Mouse (Mus musculus): ENCODE results near the gene Sept3. TPM values are rescaled to one million over a fixed set of nuclear protein-coding genes. Genes with fewer than 3 reads are reported as not detected.
A peak's percentile ranks its signal among the peaks of the same experiment; 100 is the strongest.
"Not testable (repeated sequence)": the region's sequence is repeated elsewhere in the genome, so short reads cannot be mapped to it uniquely, and the experiment has no call there.

Gene Sept3
- under 1 TPM; 0.41 to 0.45 TPM for total RNA-seq (2021)
- long read RNA-seq, experiment 1, result 0 reads
- long read RNA-seq, experiment 2, result 0 reads

- H3K27ac ChIP-seq, result no peak within 1 kb of the TSS
These were observed at the start of gene Sept3 for GRCm38 (mm10) chr15:82274593-82274926. Gene Sept3, plus strand, starts transcription at chr15:82274893.

DNA sequence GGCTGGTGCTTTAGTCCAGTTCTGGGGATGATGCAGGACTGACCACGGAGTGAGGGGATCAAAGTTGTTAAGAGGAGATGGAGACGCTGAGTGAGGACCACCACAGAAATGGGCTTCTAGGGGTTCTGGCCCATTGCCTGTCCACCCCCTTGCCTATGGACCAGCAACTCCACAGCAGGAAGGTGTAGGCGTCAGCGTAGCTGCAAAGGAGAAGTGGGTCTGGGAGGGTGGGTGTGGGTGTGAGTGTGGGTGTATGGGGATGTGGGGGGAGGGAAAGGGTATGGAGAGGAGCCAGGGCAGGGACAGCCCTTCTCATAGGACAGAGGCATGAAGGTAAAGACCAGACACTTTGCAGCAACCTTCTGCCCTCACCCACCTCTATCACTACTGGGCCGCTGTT lies 48.9 kb upstream of the Sept3 start:
- TF ChIP-seq CTCF (IDR thresholded peaks at IDR 0.05), result no peak
- H3K27ac ChIP-seq, result no peak overlapping the region
- intact Hi-C loops (cut with DNase I), result no loop called here

More at GRCm38 (mm10) chr15:82274593-82274926, at the start of gene Sept3:
- no peak for TF ChIP-seq CTCF (IDR thresholded peaks at IDR 0.05)
- no peak for DNase-seq
- H3K4me3 ChIP-seq, result peak within 1 kb of the TSS; percentile 64
- intact Hi-C loops (cut with DNase I), result no loop called here

DNA sequence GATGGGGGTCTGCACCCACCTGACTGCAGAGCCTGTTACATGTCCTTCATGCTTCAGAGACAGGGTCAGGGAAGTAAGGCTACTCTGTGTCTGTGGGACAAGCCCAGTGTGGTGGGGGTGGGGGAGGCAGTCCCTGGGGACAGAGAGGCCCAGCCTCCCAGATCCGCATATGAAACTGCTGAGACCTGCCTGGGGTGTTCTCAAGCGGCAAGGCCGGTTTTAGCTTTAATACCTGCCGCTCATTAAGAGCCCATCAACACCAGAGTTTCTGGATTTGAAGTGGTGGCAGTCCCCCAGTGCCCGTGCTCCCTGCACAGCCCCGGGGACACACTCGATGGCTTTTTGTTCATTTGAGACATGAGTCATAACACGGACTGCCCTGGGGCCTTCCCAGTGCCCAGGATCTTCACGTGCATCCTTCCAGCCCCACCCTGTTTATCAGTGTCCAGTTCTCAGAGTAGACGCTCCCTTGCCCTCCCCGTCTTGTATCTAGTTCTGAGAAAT lies 45.1 kb upstream of the Sept3 start:
- no peak for TF ChIP-seq CTCF (IDR thresholded peaks at IDR 0.05)
- H3K27ac ChIP-seq, result no peak overlapping the region
- intact Hi-C loops (cut with DNase I), result no loop called here

More for the DNA sequence above, 48.9 kb upstream of the Sept3 start:
- H3K4me3 ChIP-seq, result no peak overlapping the region
- no peak for DNase-seq

GRCm38 (mm10) chr15:82230098-82230611 lies 44.5 kb upstream of the Sept3 start:
- TF ChIP-seq CTCF (IDR thresholded peaks at IDR 0.05), result no peak
- Histone ChIP-seq H3K4me3 (no peak overlapping the region), H3K27ac (no peak overlapping the region)
- DNase-seq, result no peak
- intact Hi-C loops (cut with DNase I), result no loop called here

More for the DNA sequence above, 45.1 kb upstream of the Sept3 start:
- no peak overlapping the region for H3K4me3 ChIP-seq
- no peak for DNase-seq

DNA sequence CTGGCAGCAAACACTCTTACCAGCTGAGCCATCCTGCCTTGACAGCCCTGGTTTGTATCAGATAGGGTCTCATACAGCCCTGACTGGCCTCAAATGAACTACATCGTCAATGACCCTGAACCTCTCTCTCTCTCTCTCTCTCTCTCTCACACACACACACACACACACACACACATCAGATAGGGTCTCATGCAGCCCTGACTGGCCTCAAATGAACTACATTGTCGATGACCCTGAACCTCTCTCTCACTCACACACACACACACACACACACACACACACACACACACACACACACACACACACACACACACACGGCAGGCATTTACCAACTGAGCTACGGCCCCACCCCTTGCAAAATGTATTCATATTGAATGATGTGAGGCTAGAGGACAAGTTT lies 43.6 kb upstream of the Sept3 start:
- H3K27ac ChIP-seq, result no peak overlapping the region
- no peak for TF ChIP-seq CTCF (IDR thresholded peaks at IDR 0.05)

GRCm38 (mm10) chr15:82231591-82232378 lies 42.9 kb upstream of the Sept3 start:
- peak; percentile 83 for DNase-seq
- no peak for TF ChIP-seq CTCF (IDR thresholded peaks at IDR 0.05)
- intact Hi-C loops (cut with DNase I), result no loop called here
- no peak overlapping the region for H3K4me3 ChIP-seq
- H3K27ac ChIP-seq, result no peak overlapping the region

More for the DNA sequence above, 43.6 kb upstream of the Sept3 start:
- intact Hi-C loops (cut with DNase I), result no loop called here
- no peak overlapping the region for H3K4me3 ChIP-seq
- no peak for DNase-seq

GRCm38 (mm10) chr15:82232651-82233050 lies 42.0 kb upstream of the Sept3 start:
- no peak overlapping the region for H3K27ac ChIP-seq
- intact Hi-C loops (cut with DNase I), result no loop called here
- no peak overlapping the region for H3K4me3 ChIP-seq
- no peak for TF ChIP-seq CTCF (IDR thresholded peaks at IDR 0.05)
- no peak for DNase-seq

DNA sequence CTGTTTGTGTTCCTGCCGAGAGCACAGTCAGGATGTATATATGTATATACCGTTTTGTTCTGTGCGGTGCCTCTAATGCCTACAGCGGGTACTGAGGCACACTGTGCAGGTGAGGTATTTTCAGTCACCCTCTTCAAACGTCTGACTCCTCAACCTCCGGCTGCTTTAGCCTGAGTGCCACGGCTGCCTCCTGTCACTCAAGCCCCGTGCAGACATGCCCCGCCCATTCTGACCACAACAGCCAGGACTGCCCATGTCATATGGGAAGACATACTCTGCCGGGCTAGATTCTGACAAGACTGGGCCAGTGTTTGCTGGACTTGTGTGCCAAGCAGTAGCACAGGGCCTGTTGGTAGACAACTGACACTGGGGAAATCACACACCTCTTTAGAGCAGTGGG lies 39.0 kb upstream of the Sept3 start:
- no peak for TF ChIP-seq CTCF (IDR thresholded peaks at IDR 0.05)
- DNase-seq, result no peak
- intact Hi-C loops (cut with DNase I), result loop anchor here (1.0 to 5.0 kb wide), 3 partner anchors 97 to 170 kb away; no protein-coding TSS in a partner anchor
- H3K27ac ChIP-seq, result no peak overlapping the region
- H3K4me3 ChIP-seq, result no peak overlapping the region

GRCm38 (mm10) chr15:82236565-82236964 lies 38.1 kb upstream of the Sept3 start:
- intact Hi-C loops (cut with DNase I), result loop anchor here (1.0 to 5.0 kb wide), 3 partner anchors 98 to 171 kb away; no protein-coding TSS in a partner anchor
- Histone ChIP-seq H3K4me3 (no peak overlapping the region), H3K27ac (no peak overlapping the region)
- peak; percentile 77 for DNase-seq
- no peak; the same call in 1 of the 2 replicates for TF ChIP-seq CTCF (IDR thresholded peaks at IDR 0.05)

DNA sequence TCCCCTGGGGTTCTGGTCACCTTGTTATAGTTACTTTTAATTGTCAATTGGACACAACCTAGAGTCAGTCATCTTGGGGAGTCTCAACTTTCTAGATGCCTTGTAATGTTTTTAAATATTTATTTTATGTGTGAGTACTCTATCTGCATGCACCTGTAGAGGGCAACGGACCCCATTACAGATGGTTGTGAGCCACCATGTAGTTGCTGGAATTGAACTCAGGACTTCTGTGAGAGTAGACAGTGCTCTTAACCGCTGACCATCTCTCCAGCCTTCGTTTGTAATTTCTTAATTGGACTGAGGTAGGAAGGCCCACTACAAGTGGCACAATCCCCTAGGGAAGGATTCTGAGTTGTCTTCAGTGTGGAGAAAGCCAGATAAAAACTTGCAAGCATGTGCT lies 31.4 kb upstream of the Sept3 start:
- DNase-seq, result no peak
- H3K4me3 ChIP-seq, result peak overlapping the region; percentile 93
- no peak overlapping the region for H3K27ac ChIP-seq
- no peak for TF ChIP-seq CTCF (IDR thresholded peaks at IDR 0.05)
- intact Hi-C loops (cut with DNase I), result no loop called here

DNA sequence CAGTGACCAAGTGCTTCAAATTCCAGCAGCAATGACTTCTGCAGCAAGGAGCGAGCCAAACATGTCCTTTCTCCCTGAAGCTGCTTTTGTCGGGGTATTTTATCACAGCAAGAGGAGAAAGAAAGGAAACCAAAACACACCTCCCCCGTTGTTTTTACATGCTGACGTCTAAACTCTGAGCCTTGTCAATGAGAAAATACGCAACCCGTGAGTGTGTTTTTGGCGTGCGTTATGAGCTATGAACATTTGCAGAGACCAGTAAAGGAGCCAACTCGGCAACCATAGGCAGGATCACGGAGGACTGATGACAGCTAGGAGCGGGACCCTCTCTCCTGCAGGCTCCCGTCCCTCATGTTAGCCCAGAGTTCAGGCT lies 31.0 kb upstream of the Sept3 start:
- H3K27ac ChIP-seq, result peak overlapping the region; percentile 83; the same call in 1 of the 2 replicates
- no peak for TF ChIP-seq CTCF (IDR thresholded peaks at IDR 0.05)
- intact Hi-C loops (cut with DNase I), result no loop called here
- DNase-seq, result no peak
- H3K4me3 ChIP-seq, result peak overlapping the region; percentile 93

- intact Hi-C loops (cut with DNase I), result no loop called here
- peak; percentile 95 for DNase-seq
- no peak for TF ChIP-seq CTCF (IDR thresholded peaks at IDR 0.05)
- peak within 1 kb of the TSS; percentile 83 for H3K27ac ChIP-seq
- peak within 1 kb of the TSS; percentile 93 for H3K4me3 ChIP-seq
These were observed 30.4 kb upstream of the Sept3 start, which contains the start of gene Cenpm for GRCm38 (mm10) chr15:82244115-82244804. Gene Cenpm, minus strand, starts transcription at chr15:82244748.

DNA sequence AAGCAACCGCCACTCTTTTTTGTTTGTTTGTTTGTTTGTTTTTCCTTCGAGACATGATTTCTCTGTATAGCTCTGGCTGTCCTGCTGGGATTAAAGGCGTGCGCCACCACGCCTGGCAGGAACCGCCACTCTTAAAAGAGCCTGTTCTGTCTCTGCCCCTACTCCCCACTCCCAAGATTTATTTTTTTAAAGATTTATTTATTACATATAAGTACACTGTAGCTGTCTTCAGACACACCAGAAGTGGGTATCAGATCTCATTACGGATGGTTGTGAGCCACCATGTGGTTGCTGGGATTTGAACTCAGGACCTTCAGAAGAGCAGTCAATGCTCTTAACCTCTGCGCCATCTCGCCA lies 29.9 kb upstream of the Sept3 start:
- DNase-seq; intact Hi-C loops (cut with DNase I): not testable (repeated sequence)
- Histone ChIP-seq H3K27ac (peak overlapping the region; percentile 83), H3K4me3 (peak overlapping the region; percentile 93)
